Mouse (Mus musculus) olfactory bulb, adult 2 months (tissue): ENCODE measurements around the gene Gm11032.

Experiments
- CTCF ChIP-seq: fragments of 200-500 bp; IDR thresholded peaks from 2 replicates; pipeline ENCODE4 v1.5.1; 2012; ENCODE audit warnings: low read depth, mild to moderate bottlenecking, low read length, moderate library complexity; ENCODE audit not compliant: insufficient read depth
- POLR2A ChIP-seq: fragments of 200-500 bp; IDR thresholded peaks from 2 replicates; pipeline ENCODE4 v1.6.1; 2012; ENCODE audit warnings: mild to moderate bottlenecking, low read depth, low read length, moderate library complexity; ENCODE audit not compliant: insufficient read depth

DNA sequence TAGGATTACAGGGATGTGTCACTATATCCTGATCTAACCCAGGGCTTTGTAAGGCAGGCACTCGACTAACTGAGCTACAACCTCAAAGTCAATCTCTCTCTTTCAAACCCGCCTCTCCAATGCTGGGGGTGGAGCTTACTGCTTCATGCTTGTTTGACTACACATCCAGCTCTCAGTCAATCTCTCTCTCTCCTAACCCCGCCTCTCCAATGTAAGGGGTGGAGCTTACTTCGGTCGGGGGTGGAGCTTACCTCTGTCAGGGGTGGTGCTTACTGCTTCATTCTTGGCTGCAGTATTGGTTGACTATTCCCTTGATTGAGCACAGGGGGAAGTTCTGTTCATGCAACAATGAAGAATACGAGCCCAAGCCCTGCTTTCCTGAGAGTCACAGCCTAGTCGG, 14.5 kb upstream of the Gm11032 start:
- TF ChIP-seq CTCF = no peak
- no peak for TF ChIP-seq POLR2A
